Comparison of ENCODE assay signal across 12 mouse cellular contexts in genomic region chr10:98007037-98007436, GRCm38 (mm10).
A peak's percentile ranks its signal among the peaks of the same experiment; 100 is the strongest.
DNase-seq lines count a peak whose midpoint lies in the region; ATAC-seq and TF ChIP-seq lines count a peak whose summit lies in the region.
"Had no signal": no experiment of that assay in that cellular context is flagged by ENCODE, and none has a peak within 500 bp of the region (broad histone marks: within the 10 kb centered on the region; RNA-seq: fewer than 3 reads in every experiment).

No protein-coding gene starts in this region.

- no peak overlapping the region for H3K9ac ChIP-seq in forebrain, embryonic 12.5 days
- no peak overlapping the region for H3K9ac ChIP-seq in hindbrain, embryonic 14.5 days
- H3K9ac ChIP-seq in midbrain, postnatal 0 days (replicated peaks; ENCODE audit: low read length, poor library complexity, severe bottlenecking): no peak overlapping the region
- H3K9ac ChIP-seq: kidney, embryonic 15.5 days had no signal

- H3K27me3 ChIP-seq in forebrain, embryonic 12.5 days: no peaks in the 10 kb centered on the region
- no peaks in the 10 kb centered on the region for H3K27me3 ChIP-seq in hindbrain, embryonic 14.5 days (ENCODE audit: control insufficient read depth, insufficient read depth, low read length)
- H3K27me3 ChIP-seq in midbrain, postnatal 0 days (ENCODE audit: insufficient read depth, low read length): no peaks in the 10 kb centered on the region
- H3K27me3 ChIP-seq: kidney, embryonic 15.5 days had no signal

- no peaks in the 10 kb centered on the region for H3K4me1 ChIP-seq in forebrain, embryonic 12.5 days
- H3K4me1 ChIP-seq in hindbrain, embryonic 14.5 days (replicated peaks; ENCODE audit: control insufficient read depth, insufficient read depth, low read length): peaks cover 5% of the 10 kb centered on the region
- H3K4me1 ChIP-seq in midbrain, postnatal 0 days (ENCODE audit: insufficient read depth, low read length): no peaks in the 10 kb centered on the region
- H3K4me1 ChIP-seq: kidney, embryonic 15.5 days had no signal

- no peak overlapping the region for H3K27ac ChIP-seq in left cerebral cortex, adult 2 months
- H3K27ac ChIP-seq in forebrain, embryonic 12.5 days: no peak overlapping the region
- 0 out of 2 replicates have a peak overlapping the region, but pooled peaks have one; percentile 20 for H3K27ac ChIP-seq in hindbrain, embryonic 14.5 days
- H3K27ac ChIP-seq in midbrain, postnatal 0 days (ENCODE audit: low read depth, low read length): no peak overlapping the region
- H3K27ac ChIP-seq: kidney, embryonic 15.5 days; stomach, postnatal 0 days had no signal

- no peak overlapping the region for H3K4me2 ChIP-seq in forebrain, embryonic 12.5 days
- peak overlapping the region; percentile 4; the same call in 1 of the 2 replicates for H3K4me2 ChIP-seq in hindbrain, embryonic 14.5 days (replicated peaks)
- H3K4me2 ChIP-seq in midbrain, postnatal 0 days (ENCODE audit: low read depth, low read length, poor library complexity, severe bottlenecking): no peak overlapping the region
- H3K4me2 ChIP-seq: kidney, embryonic 15.5 days had no signal

- intact Hi-C loops in left cerebral cortex, adult 2 months (cut with DNase I): no loop called here

- peak; percentile 79 for ATAC-seq in forebrain, embryonic 12.5 days (ENCODE audit: low FRiP score)
- peak; percentile 43; the same call in 1 of the 2 replicates for ATAC-seq in hindbrain, embryonic 14.5 days (ENCODE audit: low FRiP score)
- no peak for ATAC-seq in midbrain, postnatal 0 days (ENCODE audit: low FRiP score)

- no peak overlapping the region for H3K4me3 ChIP-seq in left cerebral cortex, adult 2 months
- no peak overlapping the region for H3K4me3 ChIP-seq in forebrain, embryonic 12.5 days (replicated peaks)
- H3K4me3 ChIP-seq in hindbrain, embryonic 14.5 days (replicated peaks; ENCODE audit: low read length): no peak overlapping the region
- no peak overlapping the region for H3K4me3 ChIP-seq in midbrain, postnatal 0 days (ENCODE audit: low read depth, low read length)
- H3K4me3 ChIP-seq: kidney, embryonic 15.5 days had no signal

- H3K9me3 ChIP-seq in forebrain, embryonic 12.5 days: no peaks in the 10 kb centered on the region
- no peaks in the 10 kb centered on the region for H3K9me3 ChIP-seq in hindbrain, embryonic 14.5 days (ENCODE audit: control insufficient read depth, low read length)
- H3K9me3 ChIP-seq in midbrain, postnatal 0 days (ENCODE audit: low read length): no peaks in the 10 kb centered on the region
- H3K9me3 ChIP-seq: kidney, embryonic 15.5 days had no signal

- H3K36me3 ChIP-seq in forebrain, embryonic 12.5 days (replicated peaks): no peaks in the 10 kb centered on the region
- no peaks in the 10 kb centered on the region for H3K36me3 ChIP-seq in hindbrain, embryonic 14.5 days (replicated peaks; ENCODE audit: control insufficient read depth, insufficient read depth)
- H3K36me3 ChIP-seq in midbrain, postnatal 0 days (ENCODE audit: insufficient read depth, low read length): no peaks in the 10 kb centered on the region
- H3K36me3 ChIP-seq: kidney, embryonic 15.5 days had no signal

- WGBS in forebrain, embryonic 12.5 days: 24% methylated on average over 4 of the region's 4 CpGs
- 18% methylated on average over 4 of the region's 4 CpGs for WGBS in hindbrain, embryonic 14.5 days
- 18% methylated on average over 4 of the region's 4 CpGs for WGBS in midbrain, postnatal 0 days

- peak; percentile 30 for DNase-seq in left cerebral cortex, adult 11 months (ENCODE audit: low spot score)
- no peak for DNase-seq in left cerebral cortex, adult 2 months (ENCODE audit: extremely low spot score in 1 of 2, low spot score in 2 of 2)
- peak; percentile 43 for DNase-seq in hindbrain, embryonic 14.5 days (ENCODE audit: low spot score)
- DNase-seq in midbrain, postnatal 0 days (ENCODE audit: low spot score): peak; percentile 53
- no peak for DNase-seq in kidney, adult 18-20 months
- no peak for DNase-seq in T-cell, adult 2 months (ENCODE audit: low spot score)
- no peak for DNase-seq in heart, adult 18-20 months
- DNase-seq: heart, postnatal 10 days; lung, adult 18-20 months had no signal

- no peak for TF ChIP-seq CTCF in left cerebral cortex, adult 2 months (IDR thresholded peaks at IDR 0.05)
- TF ChIP-seq CTCF in midbrain, postnatal 0 days (IDR thresholded peaks at IDR 0.05): no peak

Comparison
In these comparisons a context has a peak if more than half of its experiments do, and no peak if none do; other contexts are left out.
1. DNase-seq: peak in left cerebral cortex, adult 11 months (single experiment), hindbrain, embryonic 14.5 days (single experiment) and midbrain, postnatal 0 days (single experiment); none in left cerebral cortex, adult 2 months (0 of 2), kidney, adult 18-20 months (single experiment), T-cell, adult 2 months (single experiment) and heart, adult 18-20 months (0 of 2).